17 mouse cellular contexts compared by ENCODE assay signal in genomic region chr15:8302944-8303343, GRCm38 (mm10).
"Had no signal": no experiment of that assay in that cellular context is flagged by ENCODE, and none has a peak within 500 bp of the region (broad histone marks: within the 10 kb centered on the region; RNA-seq: fewer than 3 reads in every experiment).

No protein-coding gene starts in this region.

- ATAC-seq: liver, embryonic 12.5 days; liver, postnatal 0 days; lung, postnatal 0 days; midbrain, embryonic 13.5 days; midbrain, embryonic 15.5 days; midbrain, embryonic 16.5 days had no signal

- DNase-seq: left cerebral cortex, postnatal 4 days; liver; liver, embryonic 13.5 days; liver, postnatal 0 days; lung, adult 18-20 months; lung, adult 2 months; lung, embryonic 14.5 days; lung, postnatal 10 days; lung, postnatal 14 days; lung, postnatal 36 days; lung, postnatal 4 days; midbrain, embryonic 14.5 days had no signal
